Mouse (Mus musculus) bone marrow, adult 2 months (tissue): Measurements from ENCODE around the gene Tmem121b. TPM values are rescaled to one million over a fixed set of nuclear protein-coding genes. Genes with fewer than 3 reads are reported as not detected.

Experiments used
- H3K27ac ChIP-seq: fragments of 200-500 bp; 2 replicates; pipeline ENCODE4 v1.5.1; 2012; ENCODE audit warnings: low read depth, mild to moderate bottlenecking, control low read depth, inconsistent platforms, low read length; ENCODE audit not compliant: control insufficient read depth, poor library complexity, insufficient read depth
- H3K4me1 ChIP-seq: fragments of 200-500 bp; 2 replicates; pipeline ENCODE4 v1.6.1; 2011; ENCODE audit warnings: low read length; ENCODE audit not compliant: control insufficient read depth, insufficient read depth
- H3K4me3 ChIP-seq: fragments of 200-500 bp; replicated peaks from 2 replicates; pipeline ENCODE3; 2011; ENCODE audit warnings: mild to moderate bottlenecking, low read depth, low read length, control low read depth; ENCODE audit not compliant: control insufficient read depth
- CTCF ChIP-seq: fragments of 200-500 bp; IDR thresholded peaks from 2 replicates; pipeline ENCODE4 v1.5.1; 2011; ENCODE audit warnings: low read length, control low read depth; ENCODE audit not compliant: control insufficient read depth, insufficient read depth
- POLR2A ChIP-seq: fragments of 200-500 bp; IDR thresholded peaks from 2 replicates; pipeline ENCODE4 v1.6.1; 2011; ENCODE audit warnings: low read depth, mild to moderate bottlenecking, control low read depth, low read length, borderline replicate concordance; ENCODE audit not compliant: control insufficient read depth
- WGBS: fragments of 180-500 bp; shearing (Covaris S2); methylation state at CpG from one replicate; pipeline ENCODE4 v1.1.7; 2018; 5-methylcytosine and 5-hydroxymethylcytosine counted together
- polyA plus RNA-seq: library from polyadenylated mRNA; stranded (reverse); fragments of >200 nt; gene quantifications from 2 replicates; pipeline ENCODE4 v1.2.4, GENCODE M21; 2011; ENCODE audit warnings: low replicate concordance; ENCODE audit not compliant: missing spikeins, insufficient read depth, insufficient read length

Tmem121b gene
- polyA plus RNA-seq, 1 experiment: not detected

GRCm38 (mm10) chr6:120479302-120479701, 14.3 kb downstream of the Tmem121b start:
- Histone ChIP-seq H3K4me1 (peaks cover 13% of the 10 kb centered on the region; the same call in 1 of the 2 replicates), H3K27ac (peak overlapping the region; percentile 32), H3K4me3 (no peak overlapping the region)
- TF ChIP-seq CTCF: no peak
- no peak for TF ChIP-seq POLR2A
- WGBS: 11% methylated on average over 2 of the region's 2 CpGs

DNA sequence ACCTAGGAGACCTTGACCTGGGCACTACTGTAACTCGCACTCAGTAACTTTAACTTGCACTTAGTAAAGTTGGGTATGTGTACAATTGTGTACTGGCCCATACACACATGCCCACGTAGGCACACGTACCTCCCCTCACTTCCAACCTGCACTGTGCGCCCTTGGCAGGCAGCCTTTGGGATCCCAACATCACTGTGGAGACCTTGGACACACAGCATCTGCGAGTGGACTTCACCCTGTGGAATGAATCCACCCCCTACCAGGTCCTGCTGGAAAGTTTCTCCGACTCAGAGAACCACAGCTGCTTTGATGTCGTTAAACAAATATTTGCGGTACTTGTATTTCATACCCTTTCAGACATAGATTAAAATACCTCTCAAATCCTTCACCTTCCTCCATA, 18.3 kb downstream of the Tmem121b start:
- WGBS: 90% methylated on average over 8 of the region's 8 CpGs
- TF ChIP-seq POLR2A: no peak
- TF ChIP-seq CTCF: no peak
- Histone ChIP-seq H3K4me3 (no peak overlapping the region), H3K4me1 (peaks cover 15% of the 10 kb centered on the region; the same call in 1 of the 2 replicates), H3K27ac (no peak overlapping the region)

GRCm38 (mm10) chr6:120473427-120473826, 20.2 kb downstream of the Tmem121b start:
- TF ChIP-seq CTCF: no peak
- no peak for TF ChIP-seq POLR2A
- H3K27ac ChIP-seq: peak overlapping the region; percentile 25; the same call in 1 of the 2 replicates
- 13% methylated on average over 5 of the region's 5 CpGs for WGBS
- H3K4me3 ChIP-seq: peak overlapping the region; percentile 2
- H3K4me1 ChIP-seq: peaks cover 17% of the 10 kb centered on the region; the same call in 1 of the 2 replicates

- no peak overlapping the region for H3K4me3 ChIP-seq
- TF ChIP-seq POLR2A (no peak), CTCF (no peak)
- WGBS: 37% methylated on average over 8 of the region's 8 CpGs
- peaks cover 17% of the 10 kb centered on the region; the same call in 1 of the 2 replicates for H3K4me1 ChIP-seq
- H3K27ac ChIP-seq: peak overlapping the region; percentile 77
Observed at GRCm38 (mm10) chr6:120472455-120473140, 21.0 kb downstream of the Tmem121b start.

DNA sequence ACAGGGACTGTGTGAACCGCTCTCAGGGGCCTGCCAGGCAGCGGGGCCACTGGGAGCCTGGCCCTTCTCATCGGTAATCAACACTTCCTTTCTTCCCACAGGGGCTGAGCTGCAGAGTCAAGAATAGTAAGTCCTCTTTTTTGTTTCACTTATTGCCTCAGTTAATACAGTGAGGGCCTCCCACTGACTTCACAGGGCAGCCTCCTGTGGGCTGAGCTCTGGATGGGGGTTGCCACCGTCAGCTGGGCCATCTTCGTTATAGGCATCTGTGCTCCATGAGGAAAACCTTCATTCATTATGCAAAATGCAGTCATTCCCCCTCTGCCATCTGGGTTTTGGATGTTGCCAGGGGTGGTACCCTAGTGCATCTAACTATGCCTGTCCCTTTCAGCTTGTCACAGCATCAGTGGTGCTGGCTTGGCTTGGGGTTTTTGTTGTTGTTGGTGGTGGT, 21.6 kb downstream of the Tmem121b start:
- H3K27ac ChIP-seq: peak overlapping the region; percentile 77
- 9% methylated on average over 5 of the region's 5 CpGs for WGBS

DNA sequence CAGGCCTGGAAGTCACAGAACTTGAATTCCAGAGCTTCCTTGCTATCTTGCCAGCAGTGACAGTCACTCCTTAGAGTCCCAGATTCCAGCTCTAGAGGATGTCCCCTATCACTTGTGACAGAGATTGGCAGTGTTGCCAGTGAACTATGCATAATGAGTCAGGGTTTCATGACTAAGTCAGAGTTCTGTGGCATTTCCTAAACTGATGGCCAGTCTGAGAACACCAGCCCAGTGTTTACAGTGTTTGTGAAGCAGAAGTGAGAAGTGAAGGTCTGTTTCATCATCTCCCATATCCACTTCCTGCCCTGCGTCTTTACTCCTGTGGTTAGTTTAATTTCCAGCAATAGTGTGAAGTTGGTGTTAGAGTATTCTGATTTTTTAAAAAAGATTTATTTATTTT, 22.9 kb downstream of the Tmem121b start:
- Histone ChIP-seq H3K4me1 (peaks cover 17% of the 10 kb centered on the region; the same call in 1 of the 2 replicates), H3K4me3 (peak overlapping the region; percentile 1), H3K27ac (peak overlapping the region; percentile 54)
- TF ChIP-seq POLR2A (no peak), CTCF (no peak)
- WGBS: 11% methylated on average over 1 of the region's 1 CpGs

More for the DNA sequence above, 21.6 kb downstream of the Tmem121b start:
- Histone ChIP-seq H3K4me1 (peaks cover 19% of the 10 kb centered on the region; the same call in 1 of the 2 replicates), H3K4me3 (peak overlapping the region; percentile 29)
- TF ChIP-seq POLR2A (0 out of 2 replicates have a peak, but pooled peaks have one; percentile 34), CTCF (no peak)

- Histone ChIP-seq H3K4me3 (no peak overlapping the region), H3K4me1 (peaks cover 17% of the 10 kb centered on the region; the same call in 1 of the 2 replicates), H3K27ac (peak overlapping the region; percentile 54)
- TF ChIP-seq CTCF: no peak
- TF ChIP-seq POLR2A: no peak
Observed at GRCm38 (mm10) chr6:120469770-120470169, 23.8 kb downstream of the Tmem121b start.

DNA sequence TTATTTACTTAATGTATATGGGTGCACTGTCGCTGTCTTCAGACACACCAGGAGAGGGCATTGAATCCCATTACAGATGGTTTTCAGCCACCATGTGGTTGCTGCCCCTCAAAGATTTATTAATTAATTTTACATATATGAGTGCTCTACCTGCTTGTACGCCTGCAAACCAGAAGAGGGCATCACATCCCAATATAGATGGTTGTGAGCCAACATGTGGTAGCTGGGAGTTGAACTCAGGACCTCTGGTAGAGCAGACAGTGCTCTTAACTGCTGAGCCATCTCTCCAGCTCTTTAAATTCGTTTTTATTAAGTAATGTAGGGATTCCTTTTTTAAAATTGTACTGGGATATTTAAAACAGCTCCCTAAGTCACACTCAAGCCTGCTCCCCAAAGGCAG, 24.3 kb downstream of the Tmem121b start:
- Histone ChIP-seq H3K4me1 (peaks cover 16% of the 10 kb centered on the region; the same call in 1 of the 2 replicates), H3K4me3 (no peak overlapping the region), H3K27ac (no peak overlapping the region; the same call in 1 of the 2 replicates)
- WGBS: 49% methylated on average over 3 of the region's 3 CpGs
- no peak for TF ChIP-seq POLR2A
- TF ChIP-seq CTCF: no peak

- no peak overlapping the region for H3K4me3 ChIP-seq
- no peak overlapping the region for H3K27ac ChIP-seq
- H3K4me1 ChIP-seq: peaks cover 12% of the 10 kb centered on the region; the same call in 1 of the 2 replicates
- TF ChIP-seq POLR2A (no peak), CTCF (no peak)
- 60% methylated on average over 4 of the region's 4 CpGs for WGBS
Observed at GRCm38 (mm10) chr6:120468259-120468658, 25.3 kb downstream of the Tmem121b start.
